Mouse (Mus musculus): ENCODE data around the gene Snd1. TPM values are rescaled to one million over a fixed set of nuclear protein-coding genes. Genes with fewer than 3 reads are reported as not detected.

The Snd1 gene
- polyA plus RNA-seq, 1 experiment from 2014 or later, result 127 TPM

DNA sequence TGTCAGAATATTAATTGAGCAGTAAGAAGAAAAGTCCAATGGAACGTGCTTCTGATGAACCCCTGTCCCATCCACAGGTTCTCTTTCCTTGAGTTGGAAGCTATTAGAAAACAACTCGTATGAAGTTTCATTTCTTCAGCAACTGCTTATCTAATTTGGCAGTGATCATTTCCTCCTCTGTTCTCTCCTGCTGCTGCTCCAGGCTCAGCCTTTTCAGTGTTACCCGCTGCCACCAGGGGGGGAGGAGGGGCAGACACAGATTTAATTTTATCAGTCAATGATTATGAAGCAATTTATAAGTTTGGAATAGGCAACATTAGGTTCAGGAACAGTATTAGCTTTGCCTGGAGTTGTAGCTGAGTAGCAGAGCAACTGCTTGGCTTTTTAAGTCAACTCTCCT is 291.7 kb downstream of the Snd1 start:
- no peak for ATAC-seq
- Histone ChIP-seq H3K9ac (ENCODE audit: low read depth, low read length) (no peak overlapping the region), H3K36me3 (ENCODE audit: control insufficient read depth, insufficient read depth, low read length) (peaks cover 8% of the 10 kb centered on the region), H3K4me3 (ENCODE audit: low read length) (no peak overlapping the region), H3K4me1 (ENCODE audit: control insufficient read depth, insufficient read depth, low read length) (no peaks in the 10 kb centered on the region), H3K9me3 (ENCODE audit: control insufficient read depth, low read length) (no peaks in the 10 kb centered on the region; the same call in 1 of the 2 replicates), H3K27ac (ENCODE audit: low read length) (no peak overlapping the region), H3K4me2 (ENCODE audit: low read depth, low read length) (no peak overlapping the region), H3K27me3 (replicated peaks; ENCODE audit: control insufficient read depth, insufficient read depth, low read length) (no peaks in the 10 kb centered on the region)
- 87% methylated on average over 3 of the region's 3 CpGs for WGBS

DNA sequence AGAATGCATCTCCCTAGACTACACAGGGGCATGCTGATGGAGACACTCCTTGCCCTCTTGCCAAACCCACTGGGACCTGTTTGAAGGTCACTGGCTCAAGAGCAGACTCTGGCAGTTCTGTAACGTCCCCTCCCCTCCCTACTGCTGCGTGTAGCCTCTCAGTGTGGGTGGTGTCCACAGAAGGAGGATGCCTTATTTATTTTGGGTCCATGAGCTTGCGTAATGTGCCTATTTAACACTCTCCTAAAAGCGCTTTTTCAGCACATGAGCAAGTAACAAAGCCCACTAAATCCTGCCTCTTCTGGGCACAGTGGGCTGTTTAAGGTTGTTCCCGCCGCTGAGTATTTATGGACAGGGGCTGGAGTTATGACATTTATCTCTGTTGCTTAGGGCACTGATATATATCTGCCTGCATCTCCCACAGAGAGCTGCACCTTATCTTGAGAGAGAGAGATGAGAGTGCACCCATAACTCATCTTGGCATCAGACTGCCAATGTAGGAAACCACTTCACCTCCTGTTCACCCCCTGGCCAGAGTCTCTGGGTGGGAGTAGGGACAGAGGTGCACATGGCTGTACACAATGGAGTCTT is 293.0 kb downstream of the Snd1 start:
- H3K27ac ChIP-seq (ENCODE audit: low read length), result no peak overlapping the region
- WGBS, result 69% methylated on average over 6 of the region's 6 CpGs
- peaks cover 8% of the 10 kb centered on the region for H3K36me3 ChIP-seq (ENCODE audit: control insufficient read depth, insufficient read depth, low read length)
- no peaks in the 10 kb centered on the region; the same call in 1 of the 2 replicates for H3K9me3 ChIP-seq (ENCODE audit: control insufficient read depth, low read length)
- H3K27me3 ChIP-seq (replicated peaks; ENCODE audit: control insufficient read depth, insufficient read depth, low read length), result no peaks in the 10 kb centered on the region
- H3K4me3 ChIP-seq (ENCODE audit: low read length), result no peak overlapping the region
- no peak overlapping the region for H3K4me2 ChIP-seq (ENCODE audit: low read depth, low read length)
- H3K4me1 ChIP-seq (ENCODE audit: control insufficient read depth, insufficient read depth, low read length), result no peaks in the 10 kb centered on the region
- no peak overlapping the region for H3K9ac ChIP-seq (ENCODE audit: low read depth, low read length)
- ATAC-seq, result no peak

GRCm38 (mm10) chr6:28771331-28771730 is 296.4 kb downstream of the Snd1 start:
- no peak for ATAC-seq
- WGBS, result 51% methylated on average over 2 of the region's 2 CpGs

GRCm38 (mm10) chr6:28781696-28782095 is 306.8 kb downstream of the Snd1 start:
- Histone ChIP-seq H3K4me2 (ENCODE audit: low read depth, low read length) (no peak overlapping the region), H3K9ac (ENCODE audit: low read depth, low read length) (no peak overlapping the region), H3K36me3 (ENCODE audit: control insufficient read depth, insufficient read depth, low read length) (no peaks in the 10 kb centered on the region), H3K27me3 (replicated peaks; ENCODE audit: control insufficient read depth, insufficient read depth, low read length) (no peaks in the 10 kb centered on the region), H3K9me3 (ENCODE audit: control insufficient read depth, low read length) (no peaks in the 10 kb centered on the region), H3K27ac (ENCODE audit: low read length) (no peak overlapping the region), H3K4me1 (ENCODE audit: control insufficient read depth, insufficient read depth, low read length) (0 out of 2 replicates have a peak, but pooled peaks cover 6% of the 10 kb centered on the region), H3K4me3 (ENCODE audit: low read length) (no peak overlapping the region)
- 38% methylated on average over 3 of the region's 3 CpGs for WGBS
- peak; percentile 65 for ATAC-seq

More at GRCm38 (mm10) chr6:28771331-28771730, 296.4 kb downstream of the Snd1 start:
- Histone ChIP-seq H3K36me3 (ENCODE audit: control insufficient read depth, insufficient read depth, low read length) (peaks cover 8% of the 10 kb centered on the region), H3K4me3 (ENCODE audit: low read length) (no peak overlapping the region), H3K4me2 (ENCODE audit: low read depth, low read length) (no peak overlapping the region), H3K4me1 (ENCODE audit: control insufficient read depth, insufficient read depth, low read length) (no peaks in the 10 kb centered on the region), H3K9ac (ENCODE audit: low read depth, low read length) (no peak overlapping the region), H3K27me3 (replicated peaks; ENCODE audit: control insufficient read depth, insufficient read depth, low read length) (no peaks in the 10 kb centered on the region), H3K9me3 (ENCODE audit: control insufficient read depth, low read length) (no peaks in the 10 kb centered on the region; the same call in 1 of the 2 replicates), H3K27ac (ENCODE audit: low read length) (no peak overlapping the region)

GRCm38 (mm10) chr6:28783082-28783647 is 308.2 kb downstream of the Snd1 start:
- WGBS, result 84% methylated on average over 4 of the region's 4 CpGs
- H3K4me1 ChIP-seq (ENCODE audit: control insufficient read depth, insufficient read depth, low read length), result 0 out of 2 replicates have a peak, but pooled peaks cover 6% of the 10 kb centered on the region
- no peaks in the 10 kb centered on the region for H3K27me3 ChIP-seq (replicated peaks; ENCODE audit: control insufficient read depth, insufficient read depth, low read length)
- H3K4me2 ChIP-seq (ENCODE audit: low read depth, low read length), result no peak overlapping the region
- H3K36me3 ChIP-seq (ENCODE audit: control insufficient read depth, insufficient read depth, low read length), result no peaks in the 10 kb centered on the region
- no peak overlapping the region for H3K4me3 ChIP-seq (ENCODE audit: low read length)
- no peak for ATAC-seq
- no peak overlapping the region for H3K9ac ChIP-seq (ENCODE audit: low read depth, low read length)
- H3K27ac ChIP-seq (ENCODE audit: low read length), result no peak overlapping the region
- H3K9me3 ChIP-seq (ENCODE audit: control insufficient read depth, low read length), result no peaks in the 10 kb centered on the region

- H3K9ac ChIP-seq (ENCODE audit: low read depth, low read length), result no peak overlapping the region
- H3K9me3 ChIP-seq (ENCODE audit: control insufficient read depth, low read length), result no peaks in the 10 kb centered on the region
- H3K36me3 ChIP-seq (ENCODE audit: control insufficient read depth, insufficient read depth, low read length), result no peaks in the 10 kb centered on the region
- no peak overlapping the region for H3K27ac ChIP-seq (ENCODE audit: low read length)
- H3K4me1 ChIP-seq (ENCODE audit: control insufficient read depth, insufficient read depth, low read length), result 0 out of 2 replicates have a peak, but pooled peaks cover 6% of the 10 kb centered on the region
- H3K4me3 ChIP-seq (ENCODE audit: low read length), result no peak overlapping the region
- no peak for ATAC-seq
- no peak overlapping the region for H3K4me2 ChIP-seq (ENCODE audit: low read depth, low read length)
- no peaks in the 10 kb centered on the region for H3K27me3 ChIP-seq (replicated peaks; ENCODE audit: control insufficient read depth, insufficient read depth, low read length)
- WGBS, result 74% methylated on average over 5 of the region's 5 CpGs
Observed at GRCm38 (mm10) chr6:28783953-28784352, 309.0 kb downstream of the Snd1 start.

- H3K9me3 ChIP-seq (ENCODE audit: control insufficient read depth, low read length), result no peaks in the 10 kb centered on the region
- H3K4me2 ChIP-seq (ENCODE audit: low read depth, low read length), result no peak overlapping the region
- ATAC-seq, result no peak
- 0 out of 2 replicates have a peak, but pooled peaks cover 6% of the 10 kb centered on the region for H3K4me1 ChIP-seq (ENCODE audit: control insufficient read depth, insufficient read depth, low read length)
- no peak overlapping the region for H3K4me3 ChIP-seq (ENCODE audit: low read length)
- no peaks in the 10 kb centered on the region for H3K36me3 ChIP-seq (ENCODE audit: control insufficient read depth, insufficient read depth, low read length)
- no peak overlapping the region for H3K9ac ChIP-seq (ENCODE audit: low read depth, low read length)
- H3K27ac ChIP-seq (ENCODE audit: low read length), result no peak overlapping the region
- no peaks in the 10 kb centered on the region for H3K27me3 ChIP-seq (replicated peaks; ENCODE audit: control insufficient read depth, insufficient read depth, low read length)
- 75% methylated on average over 8 of the region's 8 CpGs for WGBS
Observed at GRCm38 (mm10) chr6:28785770-28786169, 310.8 kb downstream of the Snd1 start.

DNA sequence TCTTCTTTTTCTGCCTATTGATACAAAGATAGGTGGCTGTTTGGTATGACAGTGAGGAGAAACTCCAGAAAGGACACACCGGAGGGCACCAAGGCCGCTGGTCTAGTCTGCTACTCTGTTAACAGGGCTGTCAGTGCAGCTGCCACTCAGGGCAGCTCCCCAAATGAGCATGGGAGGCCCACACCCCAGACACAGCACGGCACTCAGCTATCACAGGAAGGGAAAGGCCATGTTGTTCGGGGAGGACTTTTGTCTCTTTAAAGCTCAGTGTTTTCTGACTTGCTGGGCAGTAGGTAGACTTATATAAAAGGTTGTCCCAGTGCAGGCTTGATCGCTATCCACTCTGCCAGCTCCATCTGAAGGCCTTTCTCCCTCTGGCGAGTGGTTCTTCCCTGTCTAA is 312.2 kb downstream of the Snd1 start:
- Histone ChIP-seq H3K27ac (ENCODE audit: low read length) (no peak overlapping the region), H3K9me3 (ENCODE audit: control insufficient read depth, low read length) (no peaks in the 10 kb centered on the region), H3K4me3 (ENCODE audit: low read length) (no peak overlapping the region), H3K4me2 (ENCODE audit: low read depth, low read length) (no peak overlapping the region), H3K36me3 (ENCODE audit: control insufficient read depth, insufficient read depth, low read length) (no peaks in the 10 kb centered on the region), H3K4me1 (ENCODE audit: control insufficient read depth, insufficient read depth, low read length) (no peaks in the 10 kb centered on the region), H3K9ac (ENCODE audit: low read depth, low read length) (no peak overlapping the region), H3K27me3 (replicated peaks; ENCODE audit: control insufficient read depth, insufficient read depth, low read length) (no peaks in the 10 kb centered on the region)
- no peak for ATAC-seq
- WGBS, result 67% methylated on average over 6 of the region's 6 CpGs

GRCm38 (mm10) chr6:28789685-28790084 is 314.7 kb downstream of the Snd1 start:
- H3K9ac ChIP-seq (ENCODE audit: low read depth, low read length), result no peak overlapping the region
- no peaks in the 10 kb centered on the region for H3K9me3 ChIP-seq (ENCODE audit: control insufficient read depth, low read length)
- no peak for ATAC-seq
- no peaks in the 10 kb centered on the region for H3K36me3 ChIP-seq (ENCODE audit: control insufficient read depth, insufficient read depth, low read length)
- no peak overlapping the region for H3K27ac ChIP-seq (ENCODE audit: low read length)
- H3K4me3 ChIP-seq (ENCODE audit: low read length), result no peak overlapping the region
- H3K4me1 ChIP-seq (ENCODE audit: control insufficient read depth, insufficient read depth, low read length), result no peaks in the 10 kb centered on the region
- no peak overlapping the region for H3K4me2 ChIP-seq (ENCODE audit: low read depth, low read length)
- WGBS, result 49% methylated on average over 4 of the region's 4 CpGs
- H3K27me3 ChIP-seq (replicated peaks; ENCODE audit: control insufficient read depth, insufficient read depth, low read length), result no peaks in the 10 kb centered on the region
